Mouse (Mus musculus) embryonic fibroblast, embryonic 13.5 days (primary cell): ENCODE measurements around the gene Ppp1r3f.

Experiments
- CTCF ChIP-seq: IDR thresholded peaks from 2 replicates; pipeline ENCODE4 v1.5.1; 2011; ENCODE audit warnings: mild to moderate bottlenecking, control low read depth, low read length, moderate library complexity, borderline replicate concordance; ENCODE audit not compliant: insufficient read depth
- POLR2A ChIP-seq: IDR thresholded peaks from 2 replicates; pipeline ENCODE4 v1.6.1; 2011; ENCODE audit warnings: low read depth, mild to moderate bottlenecking, control low read depth, low read length, moderate library complexity

GRCm38 (mm10) chrX:7604004-7604403 is 29.9 kb upstream of the Ppp1r3f start:
- TF ChIP-seq CTCF: no peak
- TF ChIP-seq POLR2A: no peak
